Mouse (Mus musculus) large intestine, adult 2 months (tissue): ENCODE data around the gene Olfr592. TPM values are rescaled to one million over a fixed set of nuclear protein-coding genes. Genes with fewer than 3 reads are reported as not detected.
"Not testable (repeated sequence)": the region's sequence is repeated elsewhere in the genome, so short reads cannot be mapped to it uniquely, and the experiment has no call there.

ENCODE experiments used
- DNase-seq: peaks from one replicate; pipeline ENCODE4 v3.0.0-alpha.2; 2012; ENCODE audit warnings: low read depth, low spot score
- WGBS: fragments of 180-500 bp; shearing (Covaris S2); methylation state at CpG from one replicate; pipeline ENCODE4 v1.1.7; 2018; 5-methylcytosine and 5-hydroxymethylcytosine counted together
- polyA plus RNA-seq: library from polyadenylated mRNA; depleted of rRNA; stranded (reverse); fragments of >200 nt; gene quantifications from 2 replicates; pipeline ENCODE4 v1.2.3, GENCODE M21; 2012; rRNA removed

The Olfr592 gene
- polyA plus RNA-seq: not detected in 2 replicates

DNA sequence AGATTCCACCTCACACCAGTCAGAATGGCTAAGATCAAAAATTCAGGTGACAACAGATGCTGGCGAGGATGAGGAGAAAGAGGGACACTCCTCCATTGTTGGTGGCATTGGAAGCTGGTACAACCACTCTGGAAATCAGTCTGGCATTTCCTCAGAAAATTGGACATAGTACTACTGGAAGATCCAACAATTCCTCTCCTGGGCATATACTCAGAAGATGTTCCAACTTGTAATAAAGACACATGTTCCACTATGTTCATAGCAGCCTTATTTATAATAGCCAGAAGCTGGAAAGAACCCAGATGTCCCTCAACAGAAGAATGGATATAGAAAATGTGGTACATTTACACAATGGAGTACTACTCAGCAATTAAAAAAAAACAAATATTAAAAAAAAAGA lies at the start of gene Olfr592:
Olfr592 (plus strand) TSS at position 301 of the 400 bp plus-strand sequence.
- 76% methylated on average over 1 of the region's 1 CpGs for WGBS
- not testable (repeated sequence) for DNase-seq

DNA sequence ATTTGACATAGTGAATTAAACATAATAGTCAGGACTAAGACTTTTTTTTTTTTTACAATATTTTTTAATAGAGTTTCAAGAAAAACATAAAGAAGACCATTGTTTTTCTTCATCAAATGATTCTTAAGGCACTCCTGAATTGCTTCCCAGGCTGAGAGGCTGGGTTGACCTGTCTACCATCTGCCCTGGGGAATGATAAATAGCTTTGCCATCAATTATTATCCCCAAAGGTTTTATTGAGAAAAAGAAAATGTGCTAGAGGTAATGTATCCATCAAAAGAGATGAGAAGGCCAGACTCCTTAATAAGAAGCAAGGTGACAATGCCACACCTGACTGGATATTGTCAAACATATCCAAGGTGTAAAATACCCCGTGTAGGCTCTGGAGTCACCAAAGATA lies 44.0 kb upstream of the Olfr592 start, which contains the start of gene Olfr588-ps1:
Olfr588-ps1 (plus strand) TSS at position 301 of the 400 bp plus-strand sequence.
- WGBS: 60% methylated on average over 1 of the region's 1 CpGs
- DNase-seq: no peak

DNA sequence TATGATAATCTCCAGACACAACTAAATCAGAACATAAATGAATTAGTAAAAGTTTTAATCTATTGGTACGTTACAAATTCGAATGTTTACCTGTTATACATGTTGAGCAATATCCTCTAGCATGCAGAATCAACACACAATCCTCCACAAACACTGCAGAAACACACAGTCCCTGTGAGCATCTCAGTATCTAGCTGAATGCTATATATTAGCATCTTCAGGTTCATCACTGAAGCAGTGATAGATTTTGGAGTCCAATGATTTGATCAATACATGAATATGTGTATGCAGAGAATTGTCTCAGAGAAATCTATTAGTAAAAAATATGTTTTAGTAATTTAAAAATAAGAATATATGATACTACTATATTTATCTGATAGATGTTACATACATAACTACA lies 28.3 kb upstream of the Olfr592 start, which contains the start of gene Olfr589:
Olfr589 (minus strand) TSS at position 101 of the 400 bp plus-strand sequence.
- no peak for DNase-seq
- WGBS: 38% methylated on average over 2 of the region's 2 CpGs

DNA sequence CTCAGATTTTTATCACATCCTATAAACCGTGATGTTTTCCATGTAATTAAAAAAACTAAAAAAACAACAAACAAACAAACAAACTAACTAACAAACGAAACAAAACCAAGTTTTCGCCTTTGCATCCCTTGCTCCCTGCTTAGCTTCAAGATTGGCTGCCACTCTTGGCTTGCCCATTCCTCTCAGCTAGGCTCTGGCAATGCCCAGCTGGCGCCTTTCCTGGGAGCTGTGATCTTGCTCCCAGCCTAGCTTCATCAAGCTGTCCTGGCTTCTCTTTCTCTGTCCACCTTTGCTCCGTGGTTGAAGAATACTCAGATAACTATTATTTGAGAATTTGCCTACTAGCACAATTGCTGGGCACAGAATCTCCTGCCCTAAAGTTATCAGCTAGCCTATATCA lies 14.9 kb upstream of the Olfr592 start:
- 70% methylated on average over 5 of the region's 5 CpGs for WGBS

DNA sequence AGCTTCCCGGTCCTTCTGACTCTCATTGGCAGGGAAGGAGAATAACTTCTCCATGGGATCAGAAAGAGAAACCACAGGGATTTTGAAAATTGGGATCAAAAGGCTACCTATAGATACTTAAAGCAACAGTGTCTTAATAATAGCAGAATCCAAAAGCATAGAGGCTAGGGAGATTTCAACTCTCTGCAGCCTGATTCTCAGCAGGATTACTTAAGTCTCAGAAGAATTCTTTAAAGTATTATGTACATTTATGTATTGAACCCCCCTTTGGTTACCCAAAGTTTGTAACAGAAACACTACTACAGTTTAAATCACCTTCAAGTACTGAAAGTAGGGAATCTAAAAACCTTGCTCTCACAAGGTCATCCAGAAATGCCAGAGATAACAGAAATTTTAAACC lies 6.4 kb upstream of the Olfr592 start, which contains the start of gene Olfr591:
Olfr591 (minus strand) TSS at position 101 of the 400 bp plus-strand sequence.
- 72% methylated on average over 1 of the region's 1 CpGs for WGBS
- no peak for DNase-seq

More for the DNA sequence above, 14.9 kb upstream of the Olfr592 start:
- no peak for DNase-seq

DNA sequence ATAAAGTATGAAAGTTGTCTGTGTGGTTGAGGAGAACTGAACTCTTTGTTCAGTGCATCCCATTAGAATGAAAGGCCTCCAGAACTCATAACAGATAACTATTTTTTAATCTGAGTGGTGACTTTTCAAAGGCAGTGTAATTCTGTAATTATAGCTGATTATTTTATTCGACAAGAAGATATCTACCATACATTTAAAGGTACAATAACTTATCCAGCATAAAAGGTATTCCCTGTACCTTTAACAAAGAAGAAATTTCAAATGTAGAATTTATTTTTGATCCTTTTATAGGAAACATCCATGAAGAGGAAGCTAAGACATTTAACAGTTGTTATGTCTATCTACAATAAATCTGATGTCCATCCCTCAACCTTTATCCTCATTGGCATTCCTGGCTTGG lies 27.0 kb downstream of the Olfr592 start, which contains the start of gene Olfr593:
Olfr593 (plus strand) TSS at position 301 of the 400 bp plus-strand sequence.
- no peak for DNase-seq
- WGBS: 69% methylated on average over 1 of the region's 1 CpGs

DNA sequence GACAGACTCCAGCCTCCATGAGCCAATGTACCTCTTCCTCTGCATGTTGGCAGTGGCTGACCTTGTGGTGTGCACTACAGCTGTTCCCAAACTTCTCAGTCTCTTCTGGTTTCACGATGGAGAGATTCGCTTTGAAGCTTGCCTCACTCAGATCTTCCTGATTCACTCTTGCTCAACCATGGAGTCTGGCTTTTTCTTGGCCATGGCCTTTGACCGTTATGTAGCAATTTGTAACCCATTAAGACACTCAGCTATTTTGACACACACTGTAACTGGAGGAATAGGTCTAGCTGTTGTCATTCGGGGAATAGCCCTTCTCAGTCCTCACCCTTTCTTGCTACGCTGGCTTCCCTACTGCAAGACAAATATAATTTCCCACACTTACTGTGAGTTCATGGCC lies 27.4 kb downstream of the Olfr592 start:
- 72% methylated on average over 5 of the region's 5 CpGs for WGBS
- DNase-seq: not testable (repeated sequence)

DNA sequence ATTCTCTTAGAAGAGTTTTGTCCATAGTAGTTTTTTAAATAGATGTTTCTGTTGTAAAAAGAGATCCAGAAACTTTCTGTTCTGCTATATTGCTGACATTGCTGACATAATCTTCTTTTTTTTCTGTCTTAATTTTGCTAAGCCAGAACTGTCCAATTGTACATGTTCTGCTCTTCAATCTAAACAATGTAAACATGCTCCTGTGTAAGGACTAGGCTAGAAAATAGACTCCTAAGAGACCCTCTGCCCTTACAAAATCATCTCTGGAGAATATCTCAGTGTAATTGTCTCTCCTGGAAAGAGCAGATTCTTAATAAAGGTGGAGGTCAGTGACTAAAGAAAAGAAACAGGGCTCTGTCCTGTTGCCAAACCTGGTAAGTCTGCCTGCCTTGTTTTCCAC lies 32.1 kb downstream of the Olfr592 start, which contains the start of gene Olfr594:
Olfr594 (plus strand) TSS at position 301 of the 400 bp plus-strand sequence.
- DNase-seq: no peak

Other genes starting within 250 kb of the Olfr592 start
- gene Olfr573-ps1, start 242.2 kb upstream of the Olfr592 start, polyA plus RNA-seq: not detected in 2 replicates
- gene Olfr574, start 236.3 kb upstream of the Olfr592 start, polyA plus RNA-seq: not detected in 2 replicates
- gene Olfr575, start 226.0 kb upstream of the Olfr592 start, polyA plus RNA-seq: not detected in 2 replicates
- gene Olfr576, start 222.1 kb upstream of the Olfr592 start, polyA plus RNA-seq: not detected in 2 replicates
- not detected in 2 replicates for gene Olfr577, start 208.9 kb upstream of the Olfr592 start, polyA plus RNA-seq
- gene Olfr578, start 195.5 kb upstream of the Olfr592 start, polyA plus RNA-seq: not detected in 2 replicates
- not detected in 2 replicates for gene Olfr582, start 146.8 kb upstream of the Olfr592 start, polyA plus RNA-seq
- gene Olfr583, start 133.5 kb upstream of the Olfr592 start, polyA plus RNA-seq: not detected in 2 replicates
- not detected in 2 replicates for gene Olfr584, start 102.9 kb upstream of the Olfr592 start, polyA plus RNA-seq
- not detected in 2 replicates for gene Olfr585, start 87.1 kb upstream of the Olfr592 start, polyA plus RNA-seq
- gene Olfr586, start 59.2 kb upstream of the Olfr592 start, polyA plus RNA-seq: not detected in 2 replicates
- not detected in 2 replicates for gene Olfr588-ps1, start 43.9 kb upstream of the Olfr592 start, polyA plus RNA-seq
- not detected in 2 replicates for gene Olfr589, start 28.4 kb upstream of the Olfr592 start, polyA plus RNA-seq
- gene Olfr591, start 6.5 kb upstream of the Olfr592 start, polyA plus RNA-seq: not detected in 2 replicates
- not detected in 2 replicates for gene Olfr593, start 27.1 kb downstream of the Olfr592 start, polyA plus RNA-seq
- not detected in 2 replicates for gene Olfr594, start 32.2 kb downstream of the Olfr592 start, polyA plus RNA-seq
- gene Usp17ld, start 67.7 kb downstream of the Olfr592 start, polyA plus RNA-seq: not detected in 2 replicates
- gene Olfr596, start 120.8 kb downstream of the Olfr592 start, polyA plus RNA-seq: not detected in 2 replicates
- not detected in 2 replicates for gene Olfr597, start 131.5 kb downstream of the Olfr592 start, polyA plus RNA-seq
- not detected in 2 replicates for gene Olfr598, start 138.8 kb downstream of the Olfr592 start, polyA plus RNA-seq
- not detected in 2 replicates for gene Olfr599, start 151.1 kb downstream of the Olfr592 start, polyA plus RNA-seq
- not detected in 2 replicates for gene Olfr600, start 164.9 kb downstream of the Olfr592 start, polyA plus RNA-seq
- not detected in 2 replicates for gene Olfr601, start 177.9 kb downstream of the Olfr592 start, polyA plus RNA-seq
- gene Olfr603, start 201.4 kb downstream of the Olfr592 start, polyA plus RNA-seq: not detected in 2 replicates
- not detected in 2 replicates for gene Usp17lc, start 230.3 kb downstream of the Olfr592 start, polyA plus RNA-seq